Mouse (Mus musculus) layer of hippocampus, adult 9-10 months (tissue): Measurements from ENCODE around the gene Arhgef40.

Source experiments
- DNase-seq: peaks from one replicate; pipeline ENCODE4 v3.0.0; 2022; ENCODE audit warnings: low spot score

Gene Arhgef40

DNA sequence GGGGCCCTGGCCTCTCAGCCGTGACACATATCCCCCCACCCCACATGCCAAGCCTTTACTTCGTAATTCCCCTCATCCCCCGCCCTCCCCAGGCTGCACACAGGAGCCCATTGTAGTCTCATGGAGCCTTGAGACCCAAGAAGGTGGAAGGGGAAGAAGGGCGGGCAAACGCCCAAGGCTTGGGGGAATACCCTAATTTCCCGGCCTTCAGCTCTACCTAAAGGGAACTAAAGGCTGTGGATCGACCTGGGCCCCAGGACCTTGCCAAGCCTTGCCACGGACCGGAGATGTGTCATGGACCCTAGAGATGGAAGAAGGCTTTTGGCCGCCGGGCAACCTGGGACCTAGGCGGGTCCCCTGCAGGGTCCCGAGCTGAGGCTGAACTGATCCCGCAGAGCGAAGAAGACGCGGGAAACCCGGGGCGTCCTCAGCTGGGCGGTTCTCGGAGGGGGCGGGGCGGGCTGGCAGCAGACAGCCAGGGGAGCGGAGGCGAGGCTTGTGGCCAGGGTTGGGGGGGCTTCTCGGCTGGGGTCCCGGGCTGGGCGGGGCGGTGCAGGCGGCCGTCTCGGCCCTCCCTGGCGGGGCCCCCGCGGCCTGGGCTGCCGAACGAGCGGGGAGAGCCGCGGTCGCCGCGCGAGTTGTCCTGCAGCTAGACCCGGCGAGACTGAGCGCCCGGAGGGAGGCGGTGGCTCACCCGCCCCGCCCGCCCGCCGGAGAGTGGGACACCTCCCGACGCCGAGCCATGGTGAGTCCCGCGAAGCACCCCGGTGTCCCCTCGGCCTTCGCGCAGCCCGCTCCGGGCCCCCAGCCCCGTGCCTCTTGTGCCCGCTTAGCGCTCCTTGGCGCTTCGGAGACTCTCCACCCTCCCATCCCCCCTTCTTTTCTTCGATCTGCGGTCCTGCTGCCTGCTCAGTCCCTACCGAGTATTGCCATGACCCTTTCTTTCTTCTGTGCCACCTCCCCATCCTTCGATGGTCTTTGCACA, at the start of gene Arhgef40:
Gene Arhgef40, plus strand, starts transcription at position 473 of the 985 bp plus-strand sequence.
- DNase-seq, result no peak

DNA sequence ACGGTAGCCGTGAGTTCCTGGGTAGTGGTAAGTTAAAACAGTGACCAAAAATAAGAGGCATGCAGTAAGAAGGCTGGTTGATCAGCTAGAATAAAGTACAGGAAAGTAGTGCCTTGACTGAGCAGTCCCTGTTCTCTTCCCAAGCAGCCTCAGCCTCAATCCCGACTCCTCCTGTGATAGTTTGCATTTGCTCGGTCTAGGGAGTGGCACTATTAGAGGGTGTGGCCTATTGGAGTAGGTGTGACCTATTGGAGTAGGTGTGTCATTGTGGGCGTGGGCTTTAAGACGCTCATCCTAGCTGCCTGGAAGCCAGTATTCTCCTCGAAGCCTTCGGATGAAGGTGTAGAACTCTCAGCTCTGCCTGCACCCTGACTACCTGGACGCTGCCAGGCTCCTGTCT, 45.5 kb upstream of the Arhgef40 start:
- no peak for DNase-seq

DNA sequence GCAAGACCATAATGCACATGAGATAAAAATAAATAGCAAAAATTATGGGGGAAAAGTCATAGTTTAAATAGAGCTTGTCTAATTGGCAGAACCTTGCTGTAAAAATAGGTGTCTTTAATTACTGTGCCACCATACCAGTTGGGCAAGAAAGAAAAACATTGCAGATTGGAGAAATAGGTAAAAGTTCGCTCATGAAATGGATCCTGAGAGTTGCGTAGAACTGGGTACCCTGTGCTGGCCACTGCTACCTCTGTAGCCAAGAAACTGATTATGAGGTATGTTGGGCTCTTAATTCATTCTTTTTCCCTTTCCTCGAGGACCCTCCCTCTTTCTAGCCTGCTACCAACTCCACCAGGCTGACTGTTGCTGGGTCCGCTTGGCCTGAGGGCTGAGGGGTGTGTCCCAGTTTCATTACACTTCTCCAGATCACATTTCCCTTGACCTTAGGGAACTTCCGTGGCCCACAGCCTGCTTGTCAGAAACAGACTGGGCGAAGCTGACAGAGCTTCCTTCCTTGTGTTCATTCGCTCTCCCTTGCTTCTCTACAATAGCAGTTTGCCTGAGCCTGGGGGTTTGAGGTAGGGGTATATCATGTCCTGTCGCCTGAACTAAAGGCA, 43.5 kb upstream of the Arhgef40 start:
- no peak for DNase-seq

DNA sequence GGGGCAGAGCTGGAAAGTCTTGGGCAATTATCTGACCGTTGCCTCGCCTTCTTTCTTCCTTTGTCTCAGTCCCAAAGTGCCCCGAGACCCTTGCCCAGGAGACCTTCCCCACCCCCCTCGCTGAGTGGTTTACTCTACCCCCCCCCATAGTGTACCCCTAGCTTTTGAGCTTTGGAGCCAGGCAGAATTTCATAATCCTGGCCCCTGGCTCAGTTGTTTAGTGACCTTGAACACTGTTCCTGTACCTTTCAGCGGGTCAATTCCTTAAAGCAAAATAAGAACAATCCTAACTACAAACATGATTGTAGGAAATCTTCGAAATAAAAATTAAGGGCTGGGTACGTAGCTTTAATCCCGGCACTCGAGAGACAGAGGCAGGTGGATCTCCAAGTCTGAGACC, 42.9 kb upstream of the Arhgef40 start:
- no peak for DNase-seq

DNA sequence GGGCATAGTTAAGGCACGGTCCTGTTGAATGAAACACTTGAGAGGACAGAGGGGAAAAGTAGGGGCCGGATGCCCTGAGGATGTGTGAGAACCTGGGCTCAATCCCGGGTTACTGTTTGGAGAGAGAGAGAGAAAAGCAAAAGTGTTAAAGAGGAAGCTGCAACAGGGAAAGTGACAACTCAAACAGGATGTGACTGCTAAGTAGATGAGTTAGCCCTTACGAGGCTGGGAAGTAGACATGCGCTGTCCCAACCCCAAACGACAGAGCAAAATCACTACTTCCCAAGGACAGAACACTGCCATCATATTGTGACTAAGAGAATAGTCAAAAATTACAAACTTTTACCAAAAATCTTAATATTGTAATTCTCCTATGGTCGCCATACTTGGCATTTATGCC, 42.3 kb upstream of the Arhgef40 start:
- no peak for DNase-seq

DNA sequence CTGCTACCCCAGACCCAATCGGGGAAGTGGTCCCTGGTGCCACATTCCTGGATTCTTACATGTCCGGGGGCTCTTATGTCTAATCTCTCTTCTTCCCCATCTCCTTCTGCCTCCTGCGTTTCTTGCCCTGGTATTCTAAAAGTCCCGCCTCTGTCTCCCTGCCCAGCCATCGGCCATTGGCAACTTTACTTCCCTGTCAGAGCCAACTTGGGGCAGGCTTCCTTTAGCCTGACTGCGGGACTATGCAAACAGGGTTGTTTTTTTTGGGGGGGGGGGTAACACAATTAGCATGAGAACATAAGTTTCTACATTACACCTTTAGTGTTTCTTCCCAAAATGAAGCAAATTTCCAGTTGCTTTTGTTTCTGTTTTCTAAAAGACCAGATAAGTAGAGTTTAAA, 41.2 kb upstream of the Arhgef40 start:
- DNase-seq, result no peak

DNA sequence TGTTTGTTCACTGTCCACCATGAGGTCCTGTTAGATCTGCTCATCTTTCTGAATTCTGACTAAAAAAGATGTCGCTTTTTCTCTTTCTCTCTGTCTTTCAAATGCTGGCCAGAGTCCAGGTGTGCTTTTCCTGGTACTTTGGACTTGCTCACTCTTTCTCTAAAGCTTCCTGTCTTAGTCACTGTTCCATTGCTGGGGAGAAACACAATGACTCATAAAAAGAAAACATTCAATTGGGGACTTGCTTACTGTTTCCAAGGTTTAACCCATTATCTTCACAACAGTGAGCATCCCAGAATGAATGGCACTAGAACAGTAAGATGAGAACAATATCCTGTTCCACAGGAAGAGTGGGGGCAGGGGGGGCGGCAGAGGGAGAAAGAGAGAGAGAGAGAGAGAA, 24.2 kb upstream of the Arhgef40 start:
- DNase-seq, result no peak

DNA sequence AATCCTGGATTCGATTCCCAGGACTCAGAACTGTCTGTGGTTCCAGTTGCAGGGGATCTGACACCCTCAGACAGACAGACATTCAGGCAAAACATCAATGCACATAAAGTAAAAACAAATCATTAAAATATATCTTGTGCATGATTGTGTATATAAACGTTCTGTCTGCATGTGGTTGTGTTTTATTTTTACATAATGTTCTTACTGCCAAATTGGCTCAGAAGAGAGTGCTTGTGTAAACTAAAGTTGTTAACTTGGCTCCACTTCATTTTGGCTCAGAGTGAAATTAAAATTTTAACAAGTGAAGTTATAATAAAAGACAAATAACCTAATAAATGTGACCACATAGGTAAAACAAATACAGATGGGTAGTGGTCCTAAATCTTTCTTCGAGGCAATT, 17.1 kb upstream of the Arhgef40 start:
- no peak for DNase-seq

DNA sequence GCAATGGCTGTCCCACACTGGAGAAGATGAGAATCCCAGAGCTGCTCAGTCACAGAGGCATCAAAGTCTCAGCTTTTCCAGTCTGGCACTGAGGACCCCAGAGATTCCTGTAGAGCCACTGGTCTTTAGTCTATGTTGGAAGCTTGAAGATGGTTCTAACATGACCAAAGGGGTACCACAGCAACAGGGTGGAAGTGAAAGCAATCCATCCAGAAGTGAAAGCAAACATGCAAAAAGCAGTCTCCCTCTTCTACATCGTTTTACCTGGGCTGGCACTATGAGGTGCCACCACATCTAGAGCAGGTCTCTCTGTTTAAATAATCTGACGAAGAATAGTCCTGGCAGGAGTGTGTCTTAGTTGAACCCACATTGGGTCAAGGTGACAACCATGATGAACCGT, 5.3 kb upstream of the Arhgef40 start:
- DNase-seq, result no peak

DNA sequence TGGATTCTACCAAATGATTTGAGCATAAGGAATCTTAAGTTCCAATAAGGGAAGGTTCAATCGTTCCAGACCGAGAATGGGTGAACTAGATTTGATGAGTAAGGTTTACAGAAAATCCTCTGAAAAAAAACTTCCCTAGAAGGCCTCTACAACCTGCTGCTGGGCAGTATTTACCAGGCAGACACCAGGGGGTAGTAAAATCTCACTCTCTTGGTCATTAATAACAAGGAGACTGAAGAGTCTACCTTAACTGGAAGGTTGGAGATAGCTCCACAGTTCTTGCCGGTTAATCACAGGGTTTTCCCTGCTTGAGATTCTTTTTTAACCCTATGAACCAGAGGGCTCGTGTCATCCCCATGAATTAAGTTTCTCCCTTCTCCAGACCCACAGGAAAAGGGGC, 1.3 kb upstream of the Arhgef40 start:
- no peak for DNase-seq

DNA sequence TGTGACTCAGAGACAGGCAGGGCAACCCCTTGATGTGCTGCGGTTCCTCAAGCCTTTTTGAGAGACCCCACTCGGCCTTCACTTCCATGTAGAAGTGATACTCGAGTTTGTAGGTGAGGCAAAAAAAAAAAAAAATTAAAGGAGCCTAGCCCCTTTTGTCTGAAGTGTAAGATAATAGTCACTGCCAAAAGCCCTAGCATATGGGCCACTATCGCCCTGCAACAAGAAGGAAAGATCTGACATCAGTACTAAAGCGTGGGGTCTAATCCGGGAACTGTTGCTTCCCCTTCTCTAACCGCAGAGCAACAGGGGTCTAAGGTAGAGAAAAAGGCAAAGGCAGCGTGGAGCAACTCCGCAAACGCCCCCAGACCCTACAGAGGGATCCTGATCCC, 668 bp upstream of the Arhgef40 start:
- no peak for DNase-seq

DNA sequence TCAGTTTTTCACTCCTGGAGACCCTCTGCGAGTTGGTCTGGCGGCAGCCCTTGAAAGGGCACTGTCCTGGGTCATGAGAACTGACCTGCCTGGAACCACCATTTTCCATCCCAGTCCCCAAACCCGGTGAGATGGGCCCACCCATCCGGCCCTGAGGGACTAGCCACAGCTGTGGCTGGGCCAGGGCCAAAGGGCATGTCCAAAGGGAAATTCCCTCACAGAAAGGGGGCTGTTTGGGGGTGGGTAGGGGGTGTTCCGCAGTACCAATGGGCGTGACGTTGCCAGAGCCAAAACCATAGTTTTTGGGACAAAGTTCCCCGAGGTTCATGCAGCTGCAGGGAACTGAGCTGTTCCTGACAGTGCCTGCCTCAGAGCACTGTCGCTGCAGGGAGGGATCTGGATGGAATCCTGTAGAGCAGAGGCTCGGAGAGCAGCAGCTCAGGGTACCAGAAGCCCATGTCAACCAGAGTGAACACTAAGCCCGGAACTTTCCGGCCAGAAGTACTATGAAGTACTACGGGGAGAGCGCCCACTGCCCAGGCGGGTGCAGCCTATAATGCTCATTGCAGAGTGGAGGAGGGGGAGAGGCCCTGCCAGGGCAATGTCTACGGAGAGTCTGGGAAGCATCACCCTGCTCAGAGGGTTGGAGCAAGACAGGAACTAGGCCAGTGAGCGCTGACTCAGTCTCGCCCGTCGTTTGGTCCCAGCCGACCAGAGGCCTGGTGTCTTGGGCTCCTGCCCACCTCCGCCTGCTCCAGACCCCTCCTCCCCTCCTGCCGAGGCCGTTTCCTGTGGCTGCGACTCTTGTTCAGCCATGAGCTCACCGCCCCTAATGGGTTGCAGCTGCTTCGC, 1.0 kb downstream of the Arhgef40 start:
- DNase-seq, result no peak

DNA sequence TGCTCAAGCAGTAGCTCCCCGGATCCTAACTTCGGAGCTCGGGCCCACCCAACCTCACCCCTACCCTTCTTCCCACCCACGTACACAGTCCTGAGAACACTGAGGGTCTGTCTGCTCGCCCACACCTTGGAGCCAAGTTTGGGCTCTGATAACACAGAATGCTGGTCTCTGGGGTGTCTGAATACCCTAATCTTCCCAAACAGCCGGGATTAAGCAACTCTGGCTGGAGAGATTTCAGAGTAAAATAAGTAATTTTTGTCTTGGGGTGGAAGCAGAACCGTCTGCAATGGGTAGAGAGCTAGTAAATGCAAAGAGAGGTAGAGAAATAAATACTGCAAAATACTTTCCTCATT, 1.6 kb downstream of the Arhgef40 start:
- no peak for DNase-seq

DNA sequence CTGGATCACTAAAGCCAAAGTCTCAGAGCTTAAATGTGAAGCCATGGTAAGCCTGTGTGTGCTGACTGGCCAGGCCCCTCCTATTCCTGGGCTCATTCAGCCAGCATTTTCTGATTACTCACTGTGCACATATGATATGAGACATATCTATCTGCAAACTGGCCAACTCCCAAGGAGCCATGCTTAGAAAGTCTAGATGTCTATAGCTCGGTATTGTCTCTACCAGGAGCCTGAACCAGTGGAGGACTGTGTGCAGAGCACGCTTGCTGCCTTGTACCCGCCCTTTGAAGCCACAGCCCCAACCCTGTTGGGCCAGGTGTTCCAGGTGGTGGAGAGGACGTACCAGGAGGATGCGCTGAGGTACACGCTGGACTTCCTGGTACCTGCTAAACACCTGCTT, 2.7 kb downstream of the Arhgef40 start:
- no peak for DNase-seq

DNA sequence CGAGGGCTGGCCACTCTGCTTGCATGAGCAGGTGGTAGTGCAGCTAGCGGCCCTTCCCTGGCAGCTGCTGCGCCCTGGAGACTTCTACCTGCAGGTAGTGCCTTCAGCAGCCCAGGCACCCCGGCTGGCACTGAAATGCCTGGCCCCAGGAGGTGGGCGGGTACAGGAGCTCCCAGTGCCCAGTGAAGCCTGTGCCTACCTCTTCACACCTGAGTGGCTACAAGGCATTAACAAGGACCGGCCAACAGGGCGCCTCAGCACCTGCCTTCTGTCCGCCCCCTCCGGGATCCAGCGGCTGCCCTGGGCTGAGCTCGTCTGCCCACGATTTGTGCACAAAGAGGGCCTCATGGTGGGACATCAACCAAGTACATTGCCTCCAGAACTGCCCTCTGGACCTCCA, 4.2 kb downstream of the Arhgef40 start:
- no peak for DNase-seq

DNA sequence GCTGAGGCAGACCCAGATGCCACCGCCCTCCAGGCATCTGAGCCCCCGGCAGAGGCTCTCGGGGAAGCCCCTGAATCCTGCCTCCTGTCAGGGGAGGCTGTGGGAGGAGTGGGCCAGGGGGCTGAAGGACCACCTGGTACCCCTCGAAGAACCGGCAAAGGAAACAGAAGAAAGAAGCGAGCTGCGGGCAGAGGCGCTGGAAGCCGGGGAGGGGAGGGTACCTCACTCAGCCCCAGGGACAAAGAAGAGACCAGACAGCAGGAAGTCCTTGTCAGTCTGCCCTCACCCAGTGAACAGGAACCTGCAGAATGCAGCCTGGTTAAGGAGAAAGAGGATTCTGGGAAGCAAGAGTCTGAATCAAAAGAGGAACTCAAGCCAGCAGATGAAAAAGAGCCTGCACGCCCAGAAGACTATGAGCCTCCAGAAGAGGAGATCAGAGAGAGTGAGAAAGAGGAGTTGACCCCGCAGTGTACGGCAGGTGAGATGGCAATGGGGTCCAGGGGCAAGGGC, 5.0 kb downstream of the Arhgef40 start:
- no peak for DNase-seq

DNA sequence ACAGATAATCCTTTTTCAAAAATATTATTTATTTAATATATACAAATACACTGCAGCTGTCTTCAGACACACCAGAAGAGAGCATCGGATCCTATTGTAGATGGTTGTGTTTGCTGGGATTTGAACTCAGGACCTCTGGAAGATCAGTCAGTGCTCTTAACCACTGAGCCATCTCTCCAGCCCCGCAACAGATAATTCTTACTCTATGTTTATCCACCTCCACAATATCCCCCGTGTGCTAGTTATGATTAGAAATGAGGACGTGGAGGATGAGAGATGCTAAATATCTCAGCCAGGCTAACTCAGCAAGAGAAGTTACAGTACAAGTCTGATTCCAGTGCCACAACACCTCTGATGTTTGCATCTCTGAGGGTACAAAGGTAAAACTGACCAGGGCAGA, 9.9 kb downstream of the Arhgef40 start:
- DNase-seq, result no peak

DNA sequence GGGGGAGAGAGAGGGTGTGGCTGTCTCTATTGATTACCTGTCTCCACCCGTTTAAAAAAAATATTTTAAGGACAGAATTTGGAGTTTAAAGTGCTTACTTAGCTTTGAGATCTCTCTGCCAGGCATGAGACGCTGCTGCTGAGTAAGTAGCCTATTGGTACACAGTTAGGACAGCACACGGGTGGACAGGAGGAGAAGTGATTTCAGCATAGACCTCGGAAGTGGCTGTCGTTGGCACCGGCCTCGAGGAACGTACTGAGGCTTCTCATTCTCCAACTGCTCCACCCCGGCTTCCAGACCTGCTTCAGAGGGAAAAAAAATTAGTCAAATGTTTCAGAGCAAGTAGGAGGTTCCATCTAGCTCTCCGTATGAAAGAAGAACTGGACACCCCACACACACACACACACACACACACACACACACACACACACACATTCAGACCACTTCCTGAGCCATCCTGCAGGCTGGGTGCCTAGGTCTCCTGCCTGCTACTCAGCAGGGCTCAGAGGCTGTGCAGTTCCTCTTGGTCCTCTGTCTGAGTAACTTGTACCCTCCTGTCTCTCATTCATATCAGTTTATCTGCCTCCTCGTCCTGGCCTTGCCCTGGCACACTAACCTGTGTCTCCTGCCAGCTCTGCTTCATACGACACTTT, 10.8 kb downstream of the Arhgef40 start:
- DNase-seq, result no peak

DNA sequence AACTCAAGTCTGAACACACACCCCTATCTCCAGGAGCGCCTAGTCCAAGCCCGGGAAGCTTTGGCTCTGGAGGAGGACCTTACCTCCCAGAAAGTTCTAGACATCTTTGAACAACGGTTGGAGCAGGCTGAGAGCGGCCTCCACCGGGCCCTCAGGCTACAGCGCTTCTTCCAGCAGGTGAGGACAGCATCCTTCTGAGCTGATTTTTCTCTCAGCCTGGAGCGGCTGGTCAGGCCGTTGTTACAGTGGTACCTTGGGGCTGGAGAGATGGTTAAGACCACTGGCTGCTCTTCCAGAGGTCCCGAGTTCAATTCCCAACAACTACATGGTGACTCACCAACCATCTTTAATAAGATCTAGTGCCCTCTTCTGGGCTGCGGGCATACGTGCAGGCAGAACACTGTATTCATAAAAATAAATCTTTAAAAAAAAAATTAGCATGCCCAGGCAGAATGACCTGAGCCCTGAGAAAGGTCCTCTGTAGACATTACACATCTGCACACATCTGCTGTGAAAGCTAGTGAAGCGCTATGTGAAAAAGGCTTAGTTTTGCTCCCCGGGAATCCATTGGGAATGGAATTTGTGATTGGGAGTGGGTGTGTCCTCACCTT, 11.8 kb downstream of the Arhgef40 start:
- DNase-seq, result no peak

DNA sequence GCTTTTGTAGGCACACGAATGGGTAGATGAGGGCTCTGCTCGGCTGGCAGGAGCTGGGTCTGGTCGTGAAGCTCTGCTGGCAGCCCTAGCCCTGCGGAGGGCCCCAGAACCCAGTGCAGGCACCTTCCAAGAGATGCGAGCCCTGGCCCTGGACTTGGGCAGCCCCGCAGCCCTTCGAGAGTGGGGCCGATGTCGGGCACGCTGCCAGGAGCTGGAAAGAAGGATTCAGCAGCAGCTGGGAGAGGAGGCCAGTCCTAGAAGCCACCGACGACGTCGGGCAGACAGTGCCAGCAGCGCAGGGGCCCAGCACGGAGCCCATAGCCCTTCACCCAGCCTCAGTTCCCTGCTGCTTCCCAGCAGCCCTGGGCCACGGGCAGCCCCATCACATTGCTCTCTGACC, 12.3 kb downstream of the Arhgef40 start:
- no peak for DNase-seq

DNA sequence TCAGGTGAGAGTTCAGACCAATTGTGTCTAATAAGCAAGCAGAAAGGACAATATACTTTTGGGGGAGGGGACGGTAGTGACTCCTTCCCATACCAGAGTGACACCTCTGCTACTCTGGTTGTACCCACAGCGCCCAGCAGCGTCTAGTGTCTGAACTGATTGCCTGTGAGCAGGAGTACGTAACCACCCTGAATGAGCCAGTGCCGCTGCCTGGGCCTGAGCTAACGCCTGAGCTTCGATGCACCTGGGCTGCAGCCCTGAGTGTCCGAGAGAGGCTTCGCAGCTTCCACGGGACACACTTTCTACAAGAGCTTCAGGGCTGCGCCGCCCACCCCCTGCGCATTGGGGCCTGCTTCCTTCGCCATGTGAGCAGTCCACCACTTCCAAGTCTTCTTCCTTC, 13.0 kb downstream of the Arhgef40 start:
- DNase-seq, result no peak
